Mouse (Mus musculus) limb, embryonic 15.5 days (tissue): Measurements from ENCODE around the gene Frat1. TPM values are rescaled to one million over a fixed set of nuclear protein-coding genes. Genes with fewer than 3 reads are reported as not detected.
"Not testable (repeated sequence)": the region's sequence is repeated elsewhere in the genome, so short reads cannot be mapped to it uniquely, and the experiment has no call there.

Experiments
- ATAC-seq: fragments of 200-750 bp; cut with Nextera tagmentation; 2 replicates; pipeline ENCODE4 v1.8.0; 2017; ENCODE audit warnings: low read depth, moderate TSS enrichment; ENCODE audit not compliant: insufficient number of reproducible peaks, low FRiP score, low TSS enrichment
- H3K27ac ChIP-seq: fragments of 300-500 bp; sonication (generic); 2 replicates; pipeline ENCODE4 v1.5.1; 2015; ENCODE audit warnings: moderate library complexity, mild to moderate bottlenecking, inconsistent platforms
- H3K27me3 ChIP-seq: fragments of 300-500 bp; sonication (generic); 2 replicates; pipeline ENCODE4 v1.6.1; 2015; ENCODE audit warnings: inconsistent platforms
- H3K36me3 ChIP-seq: fragments of 300-500 bp; sonication (generic); 2 replicates; pipeline ENCODE4 v1.6.1; 2015; ENCODE audit warnings: inconsistent platforms
- H3K4me1 ChIP-seq: fragments of 300-500 bp; sonication (generic); 2 replicates; pipeline ENCODE4 v1.6.1; 2015; ENCODE audit warnings: inconsistent platforms
- H3K4me2 ChIP-seq: fragments of 300-500 bp; sonication (generic); 2 replicates; pipeline ENCODE4 v1.6.1; 2015; ENCODE audit warnings: mild to moderate bottlenecking, inconsistent platforms
- H3K4me3 ChIP-seq: fragments of 300-500 bp; sonication (generic); 2 replicates; pipeline ENCODE4 v1.5.1; 2015; ENCODE audit warnings: mild to moderate bottlenecking, inconsistent platforms
- H3K9ac ChIP-seq: fragments of 300-500 bp; sonication (generic); 2 replicates; pipeline ENCODE4 v1.6.1; 2015; ENCODE audit warnings: inconsistent platforms
- H3K9me3 ChIP-seq: fragments of 300-500 bp; sonication (generic); 2 replicates; pipeline ENCODE4 v1.6.1; 2016; ENCODE audit warnings: inconsistent platforms
- WGBS: fragments of 180-500 bp; shearing (Covaris S2); methylation state at CpG from one replicate; pipeline ENCODE4 v1.1.7; 2015; 5-methylcytosine and 5-hydroxymethylcytosine counted together
- polyA plus RNA-seq: library from polyadenylated mRNA; unstranded; fragments of >200 nt; fragmentation: Nextera tagmentation; extraction: Ambion mirVana; gene quantifications from 2 replicates; pipeline ENCODE4 v1.2.1, GENCODE M21; 2015

Gene Frat1
- polyA plus RNA-seq, 1 experiment from 2014 or later: 4.0 TPM

GRCm38 (mm10) chr19:41847614-41847991 is 17.8 kb downstream of the Frat1 start:
- H3K27me3 ChIP-seq, H3K9me3 ChIP-seq, H3K36me3 ChIP-seq: not testable (repeated sequence)
- Histone ChIP-seq H3K9ac (peak overlapping the region; percentile 61), H3K4me3 (peak overlapping the region; percentile 70), H3K4me2 (peak overlapping the region; percentile 97), H3K4me1 (peaks cover 30% of the 10 kb centered on the region), H3K27ac (peak overlapping the region; percentile 91)
- WGBS: 0% methylated on average over 43 of the region's 53 CpGs
- peak; percentile 33; the same call in 1 of the 2 replicates for ATAC-seq

GRCm38 (mm10) chr19:41847992-41848851 is 18.5 kb downstream of the Frat1 start, which contains the start of gene Frat2:
Gene Frat2, minus strand, starts transcription at chr19:41848132.
- H3K36me3 ChIP-seq: no peaks in the 10 kb centered on the region
- H3K9ac ChIP-seq: peak within 1 kb of the TSS; percentile 61
- under 1% methylated on average over 72 of the region's 72 CpGs for WGBS
- H3K4me2 ChIP-seq: peak within 1 kb of the TSS; percentile 97
- H3K4me1 ChIP-seq: peaks cover 30% of the 10 kb centered on the region
- peak within 1 kb of the TSS; percentile 91 for H3K27ac ChIP-seq
- peaks cover 9% of the 10 kb centered on the region; the same call in 1 of the 2 replicates for H3K27me3 ChIP-seq
- peak within 1 kb of the TSS; percentile 70 for H3K4me3 ChIP-seq
- no peaks in the 10 kb centered on the region for H3K9me3 ChIP-seq
- peak; percentile 94 for ATAC-seq

GRCm38 (mm10) chr19:41850021-41850718 is 20.4 kb downstream of the Frat1 start:
- Histone ChIP-seq H3K4me2 (no peak overlapping the region), H3K4me1 (peaks cover 30% of the 10 kb centered on the region), H3K36me3 (no peaks in the 10 kb centered on the region), H3K27me3 (peaks cover 6% of the 10 kb centered on the region; the same call in 1 of the 2 replicates), H3K9ac (no peak overlapping the region), H3K4me3 (no peak overlapping the region), H3K27ac (peak overlapping the region; percentile 54; the same call in 1 of the 2 replicates), H3K9me3 (no peaks in the 10 kb centered on the region)
- no peak for ATAC-seq
- WGBS: 17% methylated on average over 6 of the region's 6 CpGs

GRCm38 (mm10) chr19:41850719-41851543 is 21.2 kb downstream of the Frat1 start:
- Histone ChIP-seq H3K4me1 (peaks cover 30% of the 10 kb centered on the region), H3K27me3 (peaks cover 5% of the 10 kb centered on the region; the same call in 1 of the 2 replicates), H3K27ac (peak overlapping the region; percentile 54), H3K9ac (no peak overlapping the region), H3K4me2 (peak overlapping the region; percentile 7; the same call in 1 of the 2 replicates), H3K36me3 (no peaks in the 10 kb centered on the region), H3K4me3 (no peak overlapping the region), H3K9me3 (no peaks in the 10 kb centered on the region)
- 28% methylated on average over 14 of the region's 14 CpGs for WGBS
- ATAC-seq: no peak

GRCm38 (mm10) chr19:41852423-41852822 is 22.7 kb downstream of the Frat1 start:
- H3K4me2 ChIP-seq: no peak overlapping the region
- ATAC-seq: no peak
- H3K36me3 ChIP-seq: no peaks in the 10 kb centered on the region
- H3K27ac ChIP-seq: no peak overlapping the region
- H3K4me1 ChIP-seq: peaks cover 16% of the 10 kb centered on the region
- H3K9ac ChIP-seq: no peak overlapping the region
- no peaks in the 10 kb centered on the region for H3K9me3 ChIP-seq
- H3K27me3 ChIP-seq: no peaks in the 10 kb centered on the region
- no peak overlapping the region for H3K4me3 ChIP-seq
- WGBS: 76% methylated on average over 4 of the region's 4 CpGs

- no peak overlapping the region for H3K4me3 ChIP-seq
- WGBS: 68% methylated on average over 5 of the region's 5 CpGs
- H3K9ac ChIP-seq: no peak overlapping the region
- H3K9me3 ChIP-seq: no peaks in the 10 kb centered on the region
- no peaks in the 10 kb centered on the region for H3K27me3 ChIP-seq
- H3K36me3 ChIP-seq: peaks cover 8% of the 10 kb centered on the region
- H3K4me1 ChIP-seq: no peaks in the 10 kb centered on the region; the same call in 1 of the 2 replicates
- no peak overlapping the region for H3K4me2 ChIP-seq
- H3K27ac ChIP-seq: 0 out of 2 replicates have a peak overlapping the region, but pooled peaks have one; percentile 30
- peak; percentile 55; the same call in 1 of the 2 replicates for ATAC-seq
Observed at GRCm38 (mm10) chr19:41857086-41857762, 27.5 kb downstream of the Frat1 start.

GRCm38 (mm10) chr19:41857816-41858310 is 28.1 kb downstream of the Frat1 start:
- Histone ChIP-seq H3K4me1 (no peaks in the 10 kb centered on the region; the same call in 1 of the 2 replicates), H3K4me3 (no peak overlapping the region), H3K4me2 (no peak overlapping the region), H3K9me3 (no peaks in the 10 kb centered on the region), H3K27ac (0 out of 2 replicates have a peak overlapping the region, but pooled peaks have one; percentile 30), H3K27me3 (no peaks in the 10 kb centered on the region), H3K36me3 (peaks cover 14% of the 10 kb centered on the region), H3K9ac (no peak overlapping the region)
- 66% methylated on average over 3 of the region's 3 CpGs for WGBS
- ATAC-seq: no peak

GRCm38 (mm10) chr19:41866707-41867106 is 36.9 kb downstream of the Frat1 start:
- Histone ChIP-seq H3K4me1 (no peaks in the 10 kb centered on the region), H3K27me3 (no peaks in the 10 kb centered on the region), H3K9me3 (no peaks in the 10 kb centered on the region), H3K9ac (no peak overlapping the region), H3K27ac (no peak overlapping the region), H3K36me3 (peaks cover 83% of the 10 kb centered on the region), H3K4me2 (no peak overlapping the region), H3K4me3 (no peak overlapping the region)
- WGBS: 88% methylated on average over 8 of the region's 8 CpGs
- no peak for ATAC-seq

GRCm38 (mm10) chr19:41869296-41869695 is 39.5 kb downstream of the Frat1 start:
- H3K4me3 ChIP-seq: no peak overlapping the region
- WGBS: 87% methylated on average over 5 of the region's 5 CpGs
- H3K9me3 ChIP-seq: no peaks in the 10 kb centered on the region
- H3K4me2 ChIP-seq: no peak overlapping the region
- ATAC-seq: no peak
- H3K27me3 ChIP-seq: no peaks in the 10 kb centered on the region
- H3K9ac ChIP-seq: no peak overlapping the region
- no peak overlapping the region for H3K27ac ChIP-seq
- H3K36me3 ChIP-seq: peaks cover 86% of the 10 kb centered on the region
- H3K4me1 ChIP-seq: no peaks in the 10 kb centered on the region

- WGBS: 69% methylated on average over 5 of the region's 5 CpGs
Observed at GRCm38 (mm10) chr19:41869946-41870345, 40.2 kb downstream of the Frat1 start.

GRCm38 (mm10) chr19:41872285-41872684 is 42.5 kb downstream of the Frat1 start:
- H3K4me1 ChIP-seq: no peaks in the 10 kb centered on the region

More at GRCm38 (mm10) chr19:41869946-41870345, 40.2 kb downstream of the Frat1 start:
- not testable (repeated sequence) for H3K4me3 ChIP-seq, H3K4me1 ChIP-seq, H3K27me3 ChIP-seq, H3K9me3 ChIP-seq, H3K27ac ChIP-seq, ATAC-seq, H3K4me2 ChIP-seq, H3K9ac ChIP-seq
- peaks cover 89% of the 10 kb centered on the region for H3K36me3 ChIP-seq

More at GRCm38 (mm10) chr19:41872285-41872684, 42.5 kb downstream of the Frat1 start:
- no peak for ATAC-seq
- Histone ChIP-seq H3K27ac (no peak overlapping the region), H3K9me3 (no peaks in the 10 kb centered on the region), H3K9ac (no peak overlapping the region), H3K4me2 (no peak overlapping the region), H3K4me3 (no peak overlapping the region), H3K27me3 (no peaks in the 10 kb centered on the region), H3K36me3 (peaks cover 88% of the 10 kb centered on the region)
- 95% methylated on average over 2 of the region's 2 CpGs for WGBS
